Mouse (Mus musculus) lung, embryonic 14.5 days (tissue): ENCODE measurements around the gene Pabpc4. TPM values are rescaled to one million over a fixed set of nuclear protein-coding genes. Genes with fewer than 3 reads are reported as not detected.
"Not testable (repeated sequence)": the region's sequence is repeated elsewhere in the genome, so short reads cannot be mapped to it uniquely, and the experiment has no call there.

Experiments used
- ATAC-seq: fragments of 200-750 bp; cut with Nextera tagmentation; 2 replicates; pipeline ENCODE4 v1.8.0; 2017; ENCODE audit warnings: mild to moderate bottlenecking, moderate TSS enrichment, moderate library complexity; ENCODE audit not compliant: insufficient read depth
- DNase-seq: peaks from one replicate; pipeline ENCODE4 v3.0.0-alpha.2; 2015
- H3K27ac ChIP-seq: fragments of 300-500 bp; sonication (generic); 2 replicates; pipeline ENCODE4 v1.5.1; 2014; ENCODE audit warnings: low read depth, mild to moderate bottlenecking, moderate library complexity
- H3K27me3 ChIP-seq: fragments of 300-500 bp; sonication (generic); 2 replicates; pipeline ENCODE4 v1.6.1; 2014; ENCODE audit warnings: low read length, control low read depth; ENCODE audit not compliant: insufficient read depth
- H3K36me3 ChIP-seq: fragments of 300-500 bp; sonication (generic); 2 replicates; pipeline ENCODE4 v1.6.1; 2014; ENCODE audit warnings: control low read depth; ENCODE audit not compliant: insufficient read depth
- H3K4me1 ChIP-seq: fragments of 300-500 bp; sonication (generic); 2 replicates; pipeline ENCODE4 v1.6.1; 2014; ENCODE audit warnings: antibody characterized with exemption, control low read depth; ENCODE audit not compliant: insufficient read depth
- H3K4me2 ChIP-seq: fragments of 300-500 bp; sonication (generic); 2 replicates; pipeline ENCODE4 v1.6.1; 2014; ENCODE audit warnings: mild to moderate bottlenecking
- H3K4me3 ChIP-seq: fragments of 300-500 bp; sonication (generic); 2 replicates; pipeline ENCODE4 v1.5.1; 2014; ENCODE audit warnings: low read depth, low read length
- H3K9ac ChIP-seq: fragments of 300-500 bp; sonication (generic); 2 replicates; pipeline ENCODE4 v1.6.1; 2014
- H3K9me3 ChIP-seq: fragments of 300-500 bp; sonication (generic); 2 replicates; pipeline ENCODE4 v1.6.1; 2016; ENCODE audit warnings: low read depth, low read length, control low read depth
- CTCF ChIP-seq: IDR thresholded peaks from 2 replicates; pipeline ENCODE4 v1.5.1; 2016; ENCODE audit warnings: antibody characterized with exemption, low read depth
- WGBS: fragments of 180-500 bp; shearing (Covaris S2); extraction: QIAGEN DNeasy Blood & Tissue Kit; methylation state at CpG from one replicate; pipeline ENCODE4 v1.1.7; 2014; 5-methylcytosine and 5-hydroxymethylcytosine counted together
- polyA plus RNA-seq: library from polyadenylated mRNA; unstranded; fragments of >200 nt; fragmentation: Nextera tagmentation; extraction: Ambion mirVana; gene quantifications from 2 replicates; pipeline ENCODE4 v1.2.1, GENCODE M21; 2014

Gene Pabpc4
- polyA plus RNA-seq, 1 experiment from 2014 or later: 50.0 TPM

DNA sequence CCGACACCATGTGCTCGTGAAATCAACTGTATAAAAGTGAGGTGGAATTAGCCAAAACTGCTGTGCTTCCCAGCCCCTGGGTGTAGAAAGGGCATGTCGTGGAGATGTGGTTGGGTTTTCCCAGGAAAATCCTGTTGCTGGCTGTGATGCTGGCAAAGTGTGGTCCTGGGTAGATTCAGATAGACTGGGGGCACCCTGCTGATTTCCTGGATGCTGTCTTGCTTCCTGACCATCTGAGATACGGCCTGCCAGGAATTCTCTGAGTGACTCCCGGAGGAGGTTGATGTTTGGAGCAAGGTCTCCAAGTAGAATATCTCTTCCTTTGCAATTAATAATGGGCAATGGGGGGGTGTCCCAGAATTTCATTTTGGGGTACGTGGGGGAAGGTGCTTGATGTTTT, 66.8 kb downstream of the Pabpc4 start:
- WGBS: 66% methylated on average over 6 of the region's 6 CpGs

DNA sequence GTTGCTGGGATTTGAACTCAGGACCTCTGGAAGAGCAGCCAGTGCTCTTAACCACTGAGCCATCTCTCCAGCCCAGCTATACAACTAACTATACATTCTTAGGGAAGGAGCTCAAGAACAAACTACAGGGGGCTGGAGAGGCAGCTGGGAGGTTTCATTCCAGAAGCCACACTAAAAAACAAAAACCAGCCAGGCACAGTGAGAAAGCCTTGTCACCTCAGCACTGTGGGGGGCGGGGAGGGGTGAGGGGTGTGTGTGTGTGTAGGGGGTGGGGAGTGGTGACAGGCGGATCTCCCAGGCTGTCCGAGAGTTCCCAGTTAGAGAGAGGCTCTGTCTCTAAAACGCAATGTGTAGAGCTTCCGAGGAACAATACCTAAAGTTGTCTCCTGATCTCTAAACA, 69.2 kb downstream of the Pabpc4 start:
- 58% methylated on average over 5 of the region's 5 CpGs for WGBS
- no peak overlapping the region for H3K27ac ChIP-seq
- no peak for ATAC-seq

More for the DNA sequence above, 66.8 kb downstream of the Pabpc4 start:
- H3K27me3 ChIP-seq: no peaks in the 10 kb centered on the region
- H3K9me3 ChIP-seq: no peaks in the 10 kb centered on the region
- no peak overlapping the region for H3K4me2 ChIP-seq
- DNase-seq: no peak
- no peak for ATAC-seq
- no peaks in the 10 kb centered on the region for H3K4me1 ChIP-seq
- H3K27ac ChIP-seq: no peak overlapping the region
- H3K9ac ChIP-seq: no peak overlapping the region
- TF ChIP-seq CTCF: no peak
- H3K4me3 ChIP-seq: no peak overlapping the region
- H3K36me3 ChIP-seq: no peaks in the 10 kb centered on the region

DNA sequence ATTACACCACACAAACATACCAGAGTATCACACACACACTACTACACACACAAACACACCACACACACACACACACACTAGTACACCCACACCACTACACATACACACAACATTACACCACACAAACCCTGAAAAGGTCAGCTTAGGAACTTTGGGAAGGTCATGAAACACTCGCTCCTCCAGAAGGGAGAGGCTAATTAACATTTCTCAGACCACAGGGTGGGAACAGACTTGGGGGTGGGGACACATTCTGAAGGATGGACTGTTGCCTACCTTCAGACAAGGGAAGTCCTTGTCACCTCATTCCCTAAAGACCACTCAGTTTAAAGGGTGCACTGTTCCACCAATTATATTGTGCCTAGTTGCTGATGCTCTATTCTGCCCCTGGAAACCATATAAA, 69.8 kb downstream of the Pabpc4 start:
- not testable (repeated sequence) for H3K4me2 ChIP-seq, H3K9me3 ChIP-seq, ATAC-seq, H3K4me3 ChIP-seq, DNase-seq, H3K27ac ChIP-seq, H3K27me3 ChIP-seq, H3K36me3 ChIP-seq, H3K9ac ChIP-seq, H3K4me1 ChIP-seq
- 81% methylated on average over 1 of the region's 1 CpGs for WGBS

More for the DNA sequence above, 69.2 kb downstream of the Pabpc4 start:
- no peaks in the 10 kb centered on the region for H3K36me3 ChIP-seq
- no peak overlapping the region for H3K4me2 ChIP-seq
- no peaks in the 10 kb centered on the region for H3K27me3 ChIP-seq
- TF ChIP-seq CTCF: no peak
- no peaks in the 10 kb centered on the region for H3K9me3 ChIP-seq
- H3K4me3 ChIP-seq: no peak overlapping the region
- no peaks in the 10 kb centered on the region for H3K4me1 ChIP-seq
- no peak overlapping the region for H3K9ac ChIP-seq
- DNase-seq: no peak

DNA sequence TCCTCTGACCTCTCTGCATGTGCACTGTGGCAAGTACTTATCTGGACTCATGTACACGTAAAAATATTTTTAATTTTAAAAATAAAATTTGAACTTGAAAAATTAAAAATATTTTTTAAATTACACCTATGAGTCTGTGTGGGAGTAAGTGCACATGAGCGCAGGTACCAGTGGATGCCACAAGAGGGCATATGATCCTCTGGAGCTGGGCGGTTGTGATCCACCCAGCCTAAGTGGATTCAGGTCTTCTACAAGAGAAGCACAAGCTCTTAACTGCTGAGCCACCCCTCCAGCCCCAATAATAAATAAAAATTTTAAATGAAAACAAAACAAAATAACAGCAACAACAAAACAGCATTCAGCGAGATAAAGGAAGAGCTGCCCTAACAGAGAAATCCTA, 71.0 kb downstream of the Pabpc4 start:
- Histone ChIP-seq H3K27me3 (no peaks in the 10 kb centered on the region), H3K9ac (no peak overlapping the region), H3K4me3 (no peak overlapping the region), H3K4me1 (no peaks in the 10 kb centered on the region), H3K4me2 (no peak overlapping the region), H3K9me3 (no peaks in the 10 kb centered on the region), H3K27ac (no peak overlapping the region), H3K36me3 (no peaks in the 10 kb centered on the region)
- no peak for DNase-seq
- whole genome bisulfite sequencing: 93% methylated on average over 4 of the region's 4 CpGs
- 0 out of 2 replicates have a peak, but pooled peaks have one; percentile 16 for TF ChIP-seq CTCF
- ATAC-seq: no peak

DNA sequence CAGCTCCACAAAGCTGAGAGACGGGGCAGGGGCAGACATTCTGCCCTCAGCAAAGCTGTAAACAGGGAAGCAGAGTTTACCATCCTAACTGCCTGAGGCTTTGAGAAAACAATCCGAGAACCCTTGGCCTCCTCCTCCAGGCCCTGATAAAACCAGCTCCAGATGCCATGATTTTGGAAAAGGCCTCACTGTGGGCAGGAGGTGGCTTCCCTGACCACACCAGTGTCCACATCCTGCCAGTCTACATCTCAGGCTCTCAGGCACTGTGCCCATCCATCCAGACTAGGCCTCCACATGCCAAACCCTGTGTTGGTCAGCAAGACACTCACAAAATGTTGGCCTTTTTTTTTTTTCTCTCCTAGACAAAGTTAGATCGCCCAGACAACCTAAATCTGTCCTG, 72.0 kb downstream of the Pabpc4 start:
- Histone ChIP-seq H3K9ac (no peak overlapping the region), H3K4me1 (no peaks in the 10 kb centered on the region), H3K4me3 (no peak overlapping the region), H3K4me2 (no peak overlapping the region), H3K9me3 (no peaks in the 10 kb centered on the region), H3K36me3 (no peaks in the 10 kb centered on the region), H3K27me3 (no peaks in the 10 kb centered on the region), H3K27ac (no peak overlapping the region)
- WGBS: 55% methylated on average over 3 of the region's 3 CpGs
- DNase-seq (no peak), ATAC-seq (no peak)
- TF ChIP-seq CTCF: no peak

- not testable (repeated sequence) for H3K9ac ChIP-seq, H3K27ac ChIP-seq, DNase-seq, H3K4me3 ChIP-seq, H3K4me2 ChIP-seq, H3K9me3 ChIP-seq, H3K36me3 ChIP-seq, ATAC-seq, H3K4me1 ChIP-seq, H3K27me3 ChIP-seq
- WGBS: 77% methylated on average over 10 of the region's 10 CpGs
Observed at GRCm38 (mm10) chr4:123335244-123335643, 73.1 kb downstream of the Pabpc4 start.

DNA sequence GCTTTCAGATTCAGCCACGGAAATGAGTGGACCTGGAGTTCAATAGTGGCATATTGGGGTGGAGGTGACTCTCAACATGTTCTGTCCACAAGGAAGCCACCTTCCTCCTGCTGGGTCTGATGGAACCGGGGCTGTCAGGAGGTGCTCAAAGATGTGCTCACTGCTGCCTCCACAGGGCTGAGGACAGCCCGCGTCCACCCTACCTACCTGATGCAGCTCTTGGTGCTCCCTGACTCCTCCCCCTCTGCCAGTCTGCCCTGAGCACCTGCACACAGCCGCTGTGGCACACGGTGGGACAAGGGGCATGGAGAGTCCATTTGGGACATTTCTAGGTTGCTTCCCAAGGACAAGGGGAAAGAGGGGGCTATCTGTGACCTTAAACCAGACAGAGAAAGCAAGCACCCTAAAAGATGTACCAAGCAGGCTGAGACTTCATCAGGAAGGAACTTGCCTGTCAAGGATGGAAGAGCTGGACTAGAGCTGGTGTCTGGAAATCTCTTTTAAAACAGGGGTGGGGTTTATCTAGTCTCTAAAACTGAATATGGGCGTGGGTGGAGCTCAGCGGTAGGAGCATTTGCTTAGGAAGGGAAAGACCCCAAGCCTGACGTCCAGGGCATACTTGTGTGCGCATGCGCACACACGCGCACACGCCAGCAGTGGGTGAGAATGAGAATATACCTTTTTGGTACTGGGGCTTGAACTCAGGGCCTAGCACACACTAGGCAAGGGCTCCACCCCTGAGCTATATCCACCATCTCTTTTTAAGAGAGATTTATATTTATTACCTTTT, 73.8 kb downstream of the Pabpc4 start:
- H3K36me3 ChIP-seq: no peaks in the 10 kb centered on the region
- H3K9ac ChIP-seq: no peak overlapping the region
- TF ChIP-seq CTCF: 0 out of 2 replicates have a peak, but pooled peaks have one; percentile 9
- H3K27me3 ChIP-seq: peaks cover 11% of the 10 kb centered on the region
- no peaks in the 10 kb centered on the region for H3K9me3 ChIP-seq
- 57% methylated on average over 14 of the region's 14 CpGs for WGBS
- no peaks in the 10 kb centered on the region for H3K4me1 ChIP-seq
- H3K4me3 ChIP-seq: no peak overlapping the region
- no peak overlapping the region for H3K27ac ChIP-seq
- no peak for DNase-seq
- H3K4me2 ChIP-seq: no peak overlapping the region
- ATAC-seq: no peak
